Mouse (Mus musculus): ENCODE measurements around the gene Gdf15. TPM values are rescaled to one million over a fixed set of nuclear protein-coding genes. Genes with fewer than 3 reads are reported as not detected.
A peak's percentile ranks its signal among the peaks of the same experiment; 100 is the strongest.

The Gdf15 gene
- polyA plus RNA-seq, 1 experiment from 2014 or later = not detected

GRCm38 (mm10) chr8:70634066-70634465 is 1.8 kb upstream of the Gdf15 start:
- Histone ChIP-seq H3K4me3 (no peak overlapping the region), H3K27ac (no peak overlapping the region), H3K4me1 (peaks cover 47% of the 10 kb centered on the region), H3K9me3 (replicated peaks) (no peaks in the 10 kb centered on the region), H3K27me3 (ENCODE audit: low read depth, poor library complexity, severe bottlenecking) (peaks cover 36% of the 10 kb centered on the region), H3K36me3 (no peaks in the 10 kb centered on the region)
- WGBS = 75% methylated on average over 6 of the region's 6 CpGs
- no peak for DNase-seq (ENCODE audit: low spot score)

- no peak for DNase-seq (ENCODE audit: low spot score)
These were observed 820 bp downstream of the Gdf15 start for GRCm38 (mm10) chr8:70631436-70631835.

DNA sequence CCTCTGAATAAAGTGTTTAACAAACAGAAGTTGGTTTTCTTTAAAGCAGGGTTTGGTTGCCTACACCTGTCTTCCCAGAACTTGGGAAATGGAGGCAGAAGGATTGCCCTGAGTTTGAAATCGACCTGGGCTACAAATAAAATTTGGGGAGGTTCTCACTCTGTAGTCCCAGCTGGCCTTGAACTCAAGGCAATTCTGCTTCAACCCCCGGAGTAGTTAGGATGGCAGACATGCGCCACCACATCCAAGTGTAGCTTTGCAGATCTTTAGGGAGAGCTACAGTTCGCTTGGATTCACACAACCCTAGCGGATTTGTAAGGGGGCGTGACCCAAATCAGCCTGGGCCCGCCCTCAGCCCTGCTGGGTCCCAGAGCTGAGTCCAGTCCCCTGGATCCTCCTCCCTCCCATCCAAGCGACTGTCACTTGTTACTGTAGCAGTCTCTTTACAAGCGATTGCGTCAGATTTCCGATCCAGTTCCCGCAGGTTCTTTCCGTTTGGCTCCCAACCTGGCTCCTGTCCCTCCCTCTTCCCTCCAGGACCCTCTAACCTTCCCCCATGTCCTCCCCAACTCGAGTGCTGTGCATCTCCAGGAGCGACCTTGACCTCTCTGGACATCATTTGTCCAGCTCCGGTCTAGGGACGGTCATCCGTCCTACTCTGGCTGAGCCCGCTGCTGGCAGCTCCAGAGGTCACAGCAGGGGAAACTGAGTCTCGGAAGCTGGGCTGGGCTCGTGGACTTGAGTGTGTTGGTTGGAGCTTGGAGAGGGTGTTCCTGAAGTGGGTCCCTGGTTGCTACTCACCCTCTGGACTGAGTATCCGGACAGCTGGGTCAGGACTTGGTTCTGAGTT is 1.5 kb downstream of the Gdf15 start:
- H3K27ac ChIP-seq = no peak overlapping the region
- peak overlapping the region; percentile 65; the same call in 1 of the 2 replicates for H3K4me3 ChIP-seq

More at GRCm38 (mm10) chr8:70631436-70631835, 820 bp downstream of the Gdf15 start:
- H3K27ac ChIP-seq = no peak overlapping the region
- H3K27me3 ChIP-seq (ENCODE audit: low read depth, poor library complexity, severe bottlenecking) = peaks cover 36% of the 10 kb centered on the region
- H3K4me1 ChIP-seq = peaks cover 34% of the 10 kb centered on the region
- no peaks in the 10 kb centered on the region for H3K9me3 ChIP-seq (replicated peaks)
- H3K36me3 ChIP-seq = no peaks in the 10 kb centered on the region
- H3K4me3 ChIP-seq = 0 out of 2 replicates have a peak overlapping the region, but pooled peaks have one; percentile 6
- 17% methylated on average over 24 of the region's 24 CpGs for WGBS

DNA sequence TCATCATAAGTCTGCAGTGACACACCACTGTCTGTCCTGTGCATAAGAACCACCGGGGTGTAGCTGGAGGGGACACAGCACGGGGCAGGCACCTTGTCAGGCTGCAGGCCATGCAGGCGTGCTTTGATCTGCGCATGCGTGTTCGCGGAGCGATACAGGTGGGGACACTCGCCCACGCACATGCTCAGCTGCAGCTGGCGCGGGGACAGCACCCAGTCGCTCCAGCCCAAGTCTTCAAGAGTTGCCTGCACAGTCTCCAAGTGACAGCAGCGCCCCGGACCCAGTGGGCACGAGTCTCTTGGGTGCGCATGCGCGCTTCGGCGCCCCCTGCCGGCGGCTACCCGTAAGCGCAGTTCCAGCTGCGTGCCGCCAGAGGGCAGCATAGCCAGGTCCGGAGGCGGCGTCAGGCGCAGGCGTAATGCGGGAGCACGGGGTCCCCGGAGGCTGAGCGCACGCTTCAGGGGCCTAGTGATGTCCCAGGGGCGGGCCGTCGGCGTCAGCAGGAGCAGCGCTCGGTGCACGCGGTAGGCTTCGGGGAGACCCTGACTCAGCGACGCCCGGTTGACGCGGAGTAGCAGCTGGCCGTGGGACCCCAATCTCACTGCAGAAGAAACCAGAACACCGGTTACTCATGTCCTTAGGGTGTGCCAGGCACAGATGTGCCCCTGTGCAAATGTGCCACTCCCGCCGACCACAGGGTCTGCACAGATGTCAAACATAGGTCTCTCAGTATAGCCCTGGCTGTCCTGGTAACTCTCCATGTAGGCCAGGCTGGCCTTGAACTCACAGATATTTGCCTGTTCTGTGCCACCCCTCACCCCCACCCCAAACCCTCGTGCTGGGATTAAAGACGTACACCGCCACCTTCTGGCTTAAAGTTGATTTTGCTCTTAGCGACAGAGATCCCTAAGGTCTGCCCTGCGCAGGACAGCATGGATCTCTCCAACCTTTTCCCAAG is 2.4 kb downstream of the Gdf15 start:
- peak; percentile 96 for DNase-seq (ENCODE audit: low spot score)

More for the DNA sequence above, 1.5 kb downstream of the Gdf15 start:
- H3K27me3 ChIP-seq (ENCODE audit: low read depth, poor library complexity, severe bottlenecking) = peaks cover 36% of the 10 kb centered on the region
- H3K36me3 ChIP-seq = no peaks in the 10 kb centered on the region
- no peaks in the 10 kb centered on the region for H3K9me3 ChIP-seq (replicated peaks)
- no peak for DNase-seq (ENCODE audit: low spot score)
- WGBS = 11% methylated on average over 22 of the region's 22 CpGs
- H3K4me1 ChIP-seq = peaks cover 34% of the 10 kb centered on the region

GRCm38 (mm10) chr8:70628986-70629490 is 3.2 kb downstream of the Gdf15 start:
- peaks cover 35% of the 10 kb centered on the region for H3K27me3 ChIP-seq (ENCODE audit: low read depth, poor library complexity, severe bottlenecking)
- WGBS = 57% methylated on average over 7 of the region's 7 CpGs
- H3K4me1 ChIP-seq = peaks cover 42% of the 10 kb centered on the region
- no peaks in the 10 kb centered on the region for H3K9me3 ChIP-seq (replicated peaks)
- peak overlapping the region; percentile 65 for H3K4me3 ChIP-seq
- no peak for DNase-seq (ENCODE audit: low spot score)
- H3K36me3 ChIP-seq = no peaks in the 10 kb centered on the region
- H3K27ac ChIP-seq = peak overlapping the region; percentile 83; the same call in 1 of the 2 replicates

More for the DNA sequence above, 2.4 kb downstream of the Gdf15 start:
- peaks cover 42% of the 10 kb centered on the region for H3K4me1 ChIP-seq
- WGBS = 1% methylated on average over 60 of the region's 60 CpGs
- peak overlapping the region; percentile 65 for H3K4me3 ChIP-seq
- no peaks in the 10 kb centered on the region for H3K9me3 ChIP-seq (replicated peaks)
- peaks cover 36% of the 10 kb centered on the region for H3K27me3 ChIP-seq (ENCODE audit: low read depth, poor library complexity, severe bottlenecking)
- no peaks in the 10 kb centered on the region for H3K36me3 ChIP-seq
- H3K27ac ChIP-seq = peak overlapping the region; percentile 83

GRCm38 (mm10) chr8:70627041-70627440 is 5.2 kb downstream of the Gdf15 start:
- Histone ChIP-seq H3K4me3 (no peak overlapping the region), H3K27me3 (ENCODE audit: low read depth, poor library complexity, severe bottlenecking) (peaks cover 28% of the 10 kb centered on the region), H3K9me3 (replicated peaks) (no peaks in the 10 kb centered on the region), H3K27ac (no peak overlapping the region), H3K36me3 (no peaks in the 10 kb centered on the region), H3K4me1 (peaks cover 37% of the 10 kb centered on the region)
- WGBS = 94% methylated on average over 5 of the region's 5 CpGs
- no peak for DNase-seq (ENCODE audit: low spot score)

GRCm38 (mm10) chr8:70625104-70625503 is 7.2 kb downstream of the Gdf15 start:
- no peak overlapping the region; the same call in 1 of the 2 replicates for H3K4me3 ChIP-seq
- WGBS = 22% methylated on average over 5 of the region's 5 CpGs

DNA sequence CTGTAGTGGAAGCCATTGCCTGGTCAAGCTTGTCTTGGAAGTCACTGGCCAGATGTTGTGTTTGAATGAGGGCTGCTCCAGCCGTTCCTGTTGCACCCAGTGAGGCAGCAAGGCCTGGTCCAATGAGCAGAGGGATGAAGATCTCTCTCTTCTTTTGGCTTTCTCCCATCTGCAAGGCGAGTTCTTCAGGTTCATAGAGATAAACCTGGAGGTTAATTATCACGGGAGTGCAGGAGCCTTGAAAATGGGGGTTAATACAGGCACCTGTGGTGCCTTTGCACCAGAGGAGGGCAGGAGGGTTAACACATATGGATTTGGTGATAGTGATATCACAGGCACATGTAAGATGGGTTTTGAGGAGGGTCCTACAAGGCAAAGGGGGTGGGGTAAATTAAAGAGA is 10.0 kb downstream of the Gdf15 start:
- peaks cover 32% of the 10 kb centered on the region for H3K27me3 ChIP-seq (ENCODE audit: low read depth, poor library complexity, severe bottlenecking)
- 69% methylated on average over 3 of the region's 3 CpGs for WGBS
- no peak for DNase-seq (ENCODE audit: low spot score)
- H3K4me3 ChIP-seq = no peak overlapping the region
- H3K36me3 ChIP-seq = no peaks in the 10 kb centered on the region
- peaks cover 28% of the 10 kb centered on the region for H3K4me1 ChIP-seq
- no peaks in the 10 kb centered on the region for H3K9me3 ChIP-seq (replicated peaks)
- H3K27ac ChIP-seq = no peak overlapping the region

More at GRCm38 (mm10) chr8:70625104-70625503, 7.2 kb downstream of the Gdf15 start:
- H3K27ac ChIP-seq = peak overlapping the region; percentile 61; the same call in 1 of the 2 replicates
- H3K4me1 ChIP-seq = peaks cover 24% of the 10 kb centered on the region
- DNase-seq (ENCODE audit: low spot score) = peak; percentile 80
- H3K36me3 ChIP-seq = no peaks in the 10 kb centered on the region
- peaks cover 32% of the 10 kb centered on the region for H3K27me3 ChIP-seq (ENCODE audit: low read depth, poor library complexity, severe bottlenecking)
- no peaks in the 10 kb centered on the region for H3K9me3 ChIP-seq (replicated peaks)

GRCm38 (mm10) chr8:70618888-70619334 is 13.3 kb downstream of the Gdf15 start:
- peak; percentile 43 for DNase-seq (ENCODE audit: low spot score)
- Histone ChIP-seq H3K9me3 (replicated peaks) (no peaks in the 10 kb centered on the region), H3K36me3 (no peaks in the 10 kb centered on the region), H3K27me3 (ENCODE audit: low read depth, poor library complexity, severe bottlenecking) (peaks cover 32% of the 10 kb centered on the region), H3K4me3 (0 out of 2 replicates have a peak overlapping the region, but pooled peaks have one; percentile 16), H3K27ac (peak overlapping the region; percentile 59; the same call in 1 of the 2 replicates), H3K4me1 (peaks cover 20% of the 10 kb centered on the region)
- 36% methylated on average over 9 of the region's 9 CpGs for WGBS

DNA sequence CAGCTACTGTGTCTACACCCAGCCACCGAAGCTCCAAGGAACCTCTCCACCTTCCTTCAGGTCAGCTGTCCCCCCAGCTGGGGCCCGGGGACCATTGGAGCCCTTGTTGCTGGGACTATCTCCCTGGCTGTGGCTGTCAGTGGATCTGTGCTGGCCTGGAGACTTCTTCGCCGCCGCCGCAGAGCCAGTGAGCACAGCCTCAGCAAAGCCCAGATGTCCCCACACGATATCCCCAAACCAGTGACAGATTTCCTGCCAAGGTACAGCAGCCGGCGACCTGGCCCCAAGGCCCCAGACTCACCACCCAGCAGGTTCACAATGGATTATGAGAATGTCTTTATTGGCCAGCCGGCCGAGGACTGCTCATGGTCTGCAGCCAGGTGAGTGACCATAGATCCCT is 14.3 kb downstream of the Gdf15 start:
- no peak for DNase-seq (ENCODE audit: low spot score)
- 84% methylated on average over 11 of the region's 11 CpGs for WGBS
- Histone ChIP-seq H3K4me3 (peak overlapping the region; percentile 13; the same call in 1 of the 2 replicates), H3K27ac (peak overlapping the region; percentile 59), H3K4me1 (peaks cover 20% of the 10 kb centered on the region), H3K9me3 (replicated peaks) (no peaks in the 10 kb centered on the region), H3K36me3 (no peaks in the 10 kb centered on the region), H3K27me3 (ENCODE audit: low read depth, poor library complexity, severe bottlenecking) (peaks cover 29% of the 10 kb centered on the region)

- no peak overlapping the region for H3K4me3 ChIP-seq
- H3K27ac ChIP-seq = no peak overlapping the region
- no peak for DNase-seq (ENCODE audit: low spot score)
- no peaks in the 10 kb centered on the region for H3K9me3 ChIP-seq (replicated peaks)
- 60% methylated on average over 11 of the region's 11 CpGs for WGBS
- peaks cover 26% of the 10 kb centered on the region for H3K4me1 ChIP-seq
- no peaks in the 10 kb centered on the region for H3K36me3 ChIP-seq
- H3K27me3 ChIP-seq (ENCODE audit: low read depth, poor library complexity, severe bottlenecking) = peaks cover 15% of the 10 kb centered on the region
These were observed 15.6 kb downstream of the Gdf15 start for GRCm38 (mm10) chr8:70616645-70617044.

- Histone ChIP-seq H3K27ac (0 out of 2 replicates have a peak within 1 kb of the TSS, but pooled peaks have one; percentile 21), H3K27me3 (ENCODE audit: low read depth, poor library complexity, severe bottlenecking) (peaks cover 8% of the 10 kb centered on the region), H3K4me3 (no peak within 1 kb of the TSS), H3K36me3 (no peaks in the 10 kb centered on the region), H3K9me3 (replicated peaks) (no peaks in the 10 kb centered on the region), H3K4me1 (peaks cover 31% of the 10 kb centered on the region)
- 89% methylated on average over 3 of the region's 3 CpGs for WGBS
- DNase-seq (ENCODE audit: low spot score) = no peak
These were observed 16.4 kb downstream of the Gdf15 start, which contains the start of gene Lrrc25 for GRCm38 (mm10) chr8:70615894-70616293. Lrrc25 (plus strand) TSS chr8:70616155.
